Mouse (Mus musculus): ENCODE data around the gene Ms4a18. TPM values are rescaled to one million over a fixed set of nuclear protein-coding genes. Genes with fewer than 3 reads are reported as not detected.

Ms4a18 gene
- polyA plus RNA-seq, 1 experiment: 79.4 TPM

- TF ChIP-seq POLR2A (IDR thresholded peaks at IDR 0.05; ENCODE audit: low read depth, low read length) (no peak), CTCF (IDR thresholded peaks at IDR 0.05; ENCODE audit: extremely low read depth, insufficient read length, insufficient replicate concordance, low read depth, low read length) (no peak)
- H3K27ac ChIP-seq (ENCODE audit: insufficient read depth, low read depth, low read length): no peak overlapping the region
- no peaks in the 10 kb centered on the region for H3K27me3 ChIP-seq (ENCODE audit: control insufficient read depth, insufficient read depth, low read length)
- H3K4me3 ChIP-seq (ENCODE audit: low read depth, low read length): no peak overlapping the region
- 41% methylated on average over 1 of the region's 1 CpGs for WGBS
- H3K4me1 ChIP-seq (ENCODE audit: control insufficient read depth, insufficient read depth, insufficient read length, low read length): peaks cover 9% of the 10 kb centered on the region; the same call in 1 of the 2 replicates
- H3K36me3 ChIP-seq (ENCODE audit: control insufficient read depth, insufficient read depth, low read length): no peaks in the 10 kb centered on the region
Observed at GRCm38 (mm10) chr19:10988563-10988962, 29.3 kb downstream of the Ms4a18 start.

GRCm38 (mm10) chr19:10985889-10986288, 31.9 kb downstream of the Ms4a18 start:
- H3K27ac ChIP-seq (ENCODE audit: insufficient read depth, low read depth, low read length): no peak overlapping the region
- WGBS: 91% methylated on average over 4 of the region's 4 CpGs
- peaks cover 14% of the 10 kb centered on the region for H3K4me1 ChIP-seq (ENCODE audit: control insufficient read depth, insufficient read depth, insufficient read length, low read length)
- no peaks in the 10 kb centered on the region for H3K27me3 ChIP-seq (ENCODE audit: control insufficient read depth, insufficient read depth, low read length)
- TF ChIP-seq CTCF (IDR thresholded peaks at IDR 0.05; ENCODE audit: extremely low read depth, insufficient read length, insufficient replicate concordance, low read depth, low read length): no peak
- TF ChIP-seq POLR2A (IDR thresholded peaks at IDR 0.05; ENCODE audit: low read depth, low read length): no peak
- H3K36me3 ChIP-seq (ENCODE audit: control insufficient read depth, insufficient read depth, low read length): no peaks in the 10 kb centered on the region
- no peak overlapping the region for H3K4me3 ChIP-seq (ENCODE audit: low read depth, low read length)

GRCm38 (mm10) chr19:10984551-10984950, 33.3 kb downstream of the Ms4a18 start:
- H3K4me3 ChIP-seq (ENCODE audit: low read depth, low read length): no peak overlapping the region
- no peaks in the 10 kb centered on the region for H3K36me3 ChIP-seq (ENCODE audit: control insufficient read depth, insufficient read depth, low read length)
- H3K4me1 ChIP-seq (ENCODE audit: control insufficient read depth, insufficient read depth, insufficient read length, low read length): peaks cover 24% of the 10 kb centered on the region
- H3K27me3 ChIP-seq (ENCODE audit: control insufficient read depth, insufficient read depth, low read length): no peaks in the 10 kb centered on the region
- WGBS: 93% methylated on average over 13 of the region's 13 CpGs
- TF ChIP-seq CTCF (IDR thresholded peaks at IDR 0.05; ENCODE audit: extremely low read depth, insufficient read length, insufficient replicate concordance, low read depth, low read length) (no peak), POLR2A (IDR thresholded peaks at IDR 0.05; ENCODE audit: low read depth, low read length) (no peak)
- no peak overlapping the region for H3K27ac ChIP-seq (ENCODE audit: insufficient read depth, low read depth, low read length)

GRCm38 (mm10) chr19:10983146-10983545, 34.7 kb downstream of the Ms4a18 start:
- Histone ChIP-seq H3K4me3 (ENCODE audit: low read depth, low read length) (peak overlapping the region; percentile 36), H3K36me3 (ENCODE audit: control insufficient read depth, insufficient read depth, low read length) (no peaks in the 10 kb centered on the region), H3K4me1 (ENCODE audit: control insufficient read depth, insufficient read depth, insufficient read length, low read length) (peaks cover 22% of the 10 kb centered on the region), H3K27me3 (ENCODE audit: control insufficient read depth, insufficient read depth, low read length) (no peaks in the 10 kb centered on the region), H3K27ac (ENCODE audit: insufficient read depth, low read depth, low read length) (no peak overlapping the region)
- TF ChIP-seq POLR2A (IDR thresholded peaks at IDR 0.05; ENCODE audit: low read depth, low read length) (no peak), CTCF (IDR thresholded peaks at IDR 0.05; ENCODE audit: extremely low read depth, insufficient read length, insufficient replicate concordance, low read depth, low read length) (peak; percentile 72)
- WGBS: 29% methylated on average over 14 of the region's 14 CpGs

GRCm38 (mm10) chr19:10980210-10980609, 37.6 kb downstream of the Ms4a18 start:
- no peak for TF ChIP-seq POLR2A (IDR thresholded peaks at IDR 0.05; ENCODE audit: low read depth, low read length)
- no peak for TF ChIP-seq CTCF (IDR thresholded peaks at IDR 0.05; ENCODE audit: extremely low read depth, insufficient read length, insufficient replicate concordance, low read depth, low read length)
- no peaks in the 10 kb centered on the region for H3K27me3 ChIP-seq (ENCODE audit: control insufficient read depth, insufficient read depth, low read length)
- peak overlapping the region; percentile 33 for H3K4me3 ChIP-seq (ENCODE audit: low read depth, low read length)
- H3K4me1 ChIP-seq (ENCODE audit: control insufficient read depth, insufficient read depth, insufficient read length, low read length): peaks cover 24% of the 10 kb centered on the region
- whole genome bisulfite sequencing: 55% methylated on average over 5 of the region's 5 CpGs
- no peaks in the 10 kb centered on the region for H3K36me3 ChIP-seq (ENCODE audit: control insufficient read depth, insufficient read depth, low read length)
- no peak overlapping the region for H3K27ac ChIP-seq (ENCODE audit: insufficient read depth, low read depth, low read length)

- H3K4me1 ChIP-seq (ENCODE audit: control insufficient read depth, insufficient read depth, insufficient read length, low read length): peaks cover 28% of the 10 kb centered on the region
- H3K36me3 ChIP-seq (ENCODE audit: control insufficient read depth, insufficient read depth, low read length): no peaks in the 10 kb centered on the region
- H3K4me3 ChIP-seq (ENCODE audit: low read depth, low read length): peak overlapping the region; percentile 33
- no peak overlapping the region for H3K27ac ChIP-seq (ENCODE audit: insufficient read depth, low read depth, low read length)
- TF ChIP-seq POLR2A (IDR thresholded peaks at IDR 0.05; ENCODE audit: low read depth, low read length) (no peak), CTCF (IDR thresholded peaks at IDR 0.05; ENCODE audit: extremely low read depth, insufficient read length, insufficient replicate concordance, low read depth, low read length) (peak; percentile 88; the same call in 1 of the 2 replicates)
- H3K27me3 ChIP-seq (ENCODE audit: control insufficient read depth, insufficient read depth, low read length): no peaks in the 10 kb centered on the region
- 10% methylated on average over 18 of the region's 18 CpGs for WGBS
Observed at GRCm38 (mm10) chr19:10979184-10980168, 38.4 kb downstream of the Ms4a18 start.

GRCm38 (mm10) chr19:10976318-10976717, 41.5 kb downstream of the Ms4a18 start:
- H3K4me1 ChIP-seq (ENCODE audit: control insufficient read depth, insufficient read depth, insufficient read length, low read length): peaks cover 33% of the 10 kb centered on the region
- no peak overlapping the region for H3K4me3 ChIP-seq (ENCODE audit: low read depth, low read length)
- peak overlapping the region; percentile 77; the same call in 1 of the 2 replicates for H3K27ac ChIP-seq (ENCODE audit: insufficient read depth, low read depth, low read length)
- H3K27me3 ChIP-seq (ENCODE audit: control insufficient read depth, insufficient read depth, low read length): no peaks in the 10 kb centered on the region
- no peaks in the 10 kb centered on the region for H3K36me3 ChIP-seq (ENCODE audit: control insufficient read depth, insufficient read depth, low read length)
- WGBS: 16% methylated on average over 4 of the region's 4 CpGs
- TF ChIP-seq CTCF (IDR thresholded peaks at IDR 0.05; ENCODE audit: extremely low read depth, insufficient read length, insufficient replicate concordance, low read depth, low read length): peak; percentile 46; the same call in 1 of the 2 replicates
- no peak for TF ChIP-seq POLR2A (IDR thresholded peaks at IDR 0.05; ENCODE audit: low read depth, low read length)

Measured in small intestine, adult 2 months (tissue).